Mouse (Mus musculus) erythroblast, adult 5-6 weeks (primary cell): Measurements from ENCODE around the gene Pvrig. TPM values are rescaled to one million over a fixed set of nuclear protein-coding genes. Genes with fewer than 3 reads are reported as not detected.
"Not testable (repeated sequence)": the region's sequence is repeated elsewhere in the genome, so short reads cannot be mapped to it uniquely, and the experiment has no call there.

Source experiments
- ATAC-seq: replicated peaks from 2 replicates; pipeline ENCODE4 v1.8.0; 2016; ENCODE audit warnings: moderate number of reproducible peaks, mild to moderate bottlenecking, moderate TSS enrichment, inconsistent platforms; ENCODE audit not compliant: poor library complexity, low FRiP score, severe bottlenecking
- total RNA-seq, 2 experiments: library from RNA; stranded (forward) in 1 of 2; stranded (reverse) in 1 of 2; fragments of 150-400 nt in 1 of 2; fragments of 200-764, 138-1000 nt in 1 of 2; gene quantifications; 2 replicates each; pipeline versions ENCODE4 v1.2.3 to v1.2.4; 2015 to 2017; ENCODE audit warnings: low replicate concordance in 2 of 2

Pvrig gene
- total RNA-seq (2015; ENCODE audit: low replicate concordance), result not detected in 2 replicates
- 0.17 TPM in 1 of 2 replicates, not detected in the other for total RNA-seq (2017; ENCODE audit: low replicate concordance)

DNA sequence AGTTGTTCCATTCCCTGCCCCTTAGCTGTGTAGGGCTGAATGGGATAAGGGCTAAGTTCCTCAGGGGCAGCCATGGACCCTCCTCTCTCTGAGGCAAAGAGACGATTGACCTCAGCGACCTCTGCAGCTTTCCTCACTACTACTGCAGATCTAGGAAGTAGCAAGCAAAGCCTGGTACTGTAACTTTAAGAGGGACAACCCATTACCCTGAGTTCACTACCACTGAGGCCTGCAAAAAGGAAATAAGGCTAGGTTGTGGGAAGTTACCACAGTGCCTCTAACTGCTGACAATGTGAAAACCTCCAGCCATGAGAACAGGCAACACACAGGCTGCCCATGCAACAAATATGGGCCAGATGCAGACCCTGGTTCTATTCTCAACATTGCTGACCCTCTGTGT lies at the start of gene Pvrig:
Gene Pvrig, plus strand, starts transcription at position 301 of the 400 bp plus-strand sequence.
- ATAC-seq, result no peak

- no peak for ATAC-seq
Measured at GRCm38 (mm10) chr5:138294158-138294557, 47.6 kb upstream of the Pvrig start.

DNA sequence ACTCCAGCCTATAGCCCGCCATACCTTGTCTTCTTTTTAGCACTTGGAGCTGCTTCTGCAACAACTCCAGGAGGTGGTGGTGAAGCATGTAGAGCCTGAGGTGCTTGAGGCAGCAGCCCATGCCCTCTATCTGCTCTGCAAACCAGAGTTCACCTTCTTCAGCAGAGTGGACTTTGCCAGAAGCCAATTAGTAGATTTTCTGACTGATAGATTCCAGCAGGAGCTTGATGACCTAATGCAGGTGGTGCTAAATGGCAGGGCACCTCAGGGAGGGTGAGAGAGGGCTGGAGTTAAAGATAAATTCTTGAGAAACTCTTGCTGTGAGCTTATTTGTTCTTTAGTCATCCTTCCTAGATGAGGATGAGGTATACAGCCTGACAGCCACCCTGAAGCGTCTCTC lies 42.1 kb upstream of the Pvrig start:
- ATAC-seq, result no peak

DNA sequence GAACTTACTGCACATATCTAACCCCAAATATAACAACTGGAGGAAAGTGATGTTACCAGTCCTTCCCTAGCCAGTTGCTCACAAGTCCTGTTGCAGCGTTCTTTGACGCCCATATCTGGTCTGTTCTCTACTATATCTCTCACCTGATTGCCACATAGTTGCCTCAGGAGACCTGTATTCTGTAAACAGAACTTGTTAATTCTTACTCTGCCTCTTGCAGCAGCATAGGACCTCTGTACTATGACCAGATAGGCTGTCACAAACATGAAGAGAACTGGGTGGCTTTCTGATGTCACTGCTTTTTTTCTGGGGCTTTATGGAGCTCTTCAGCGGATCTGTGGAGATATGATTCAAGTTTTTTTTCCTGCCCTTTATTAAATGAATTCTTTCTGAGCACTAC lies 29.0 kb upstream of the Pvrig start:
- ATAC-seq, result no peak

DNA sequence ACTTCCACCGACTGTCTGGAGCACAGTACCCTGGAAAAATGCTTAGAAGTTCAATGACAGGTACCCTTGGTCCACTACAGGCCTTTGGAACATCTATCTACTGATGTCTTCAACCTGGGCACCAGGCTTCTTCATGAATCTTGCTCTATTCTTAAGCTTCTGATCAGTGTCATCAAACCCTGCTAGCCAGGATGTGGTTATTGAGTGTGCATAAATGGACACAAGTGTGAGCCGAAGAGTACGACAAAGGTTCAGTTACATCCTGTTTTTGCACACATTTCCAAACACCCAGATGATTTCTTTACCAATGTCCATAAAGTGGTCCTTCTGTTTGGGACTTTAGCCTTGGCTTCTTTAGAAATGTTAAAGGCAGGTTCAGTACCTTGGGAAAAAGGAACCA lies 1.5 kb downstream of the Pvrig start:
- no peak for ATAC-seq

GRCm38 (mm10) chr5:138363208-138363607 lies 21.4 kb downstream of the Pvrig start:
- not testable (repeated sequence) for ATAC-seq

GRCm38 (mm10) chr5:138365347-138365746 lies 23.6 kb downstream of the Pvrig start:
- 0 out of 2 replicates have a peak, but pooled peaks have one; percentile 46 for ATAC-seq

Other genes with a start within 250 kb of the Pvrig start
- gene Zscan21, start 225.1 kb upstream of the Pvrig start, total RNA-seq (2015; ENCODE audit: low replicate concordance), result 3.8 and 9.2 TPM in 2 replicates
- gene Zscan21, start 225.1 kb upstream of the Pvrig start, total RNA-seq (2017; ENCODE audit: low replicate concordance), result 6.8 and 13.2 TPM in 2 replicates
- 0.77 TPM in 1 of 2 replicates, not detected in the other for gene Zfp113, start 186.2 kb upstream of the Pvrig start, total RNA-seq (2015; ENCODE audit: low replicate concordance)
- 2.6 and 5.4 TPM in 2 replicates for gene Zfp113, start 186.2 kb upstream of the Pvrig start, total RNA-seq (2017; ENCODE audit: low replicate concordance)
- 23.0 and 62.8 TPM in 2 replicates for gene Cops6, start 180.9 kb upstream of the Pvrig start, total RNA-seq (2015; ENCODE audit: low replicate concordance)
- gene Cops6, start 180.9 kb upstream of the Pvrig start, total RNA-seq (2017; ENCODE audit: low replicate concordance), result 17.0 and 19.7 TPM in 2 replicates
- gene Ap4m1, start 170.0 kb upstream of the Pvrig start, total RNA-seq (2015; ENCODE audit: low replicate concordance), result 4.8 and 5.6 TPM in 2 replicates
- gene Ap4m1, start 170.0 kb upstream of the Pvrig start, total RNA-seq (2017; ENCODE audit: low replicate concordance), result 7.9 and 12.5 TPM in 2 replicates
- gene Mcm7, start 169.5 kb upstream of the Pvrig start, total RNA-seq (2015; ENCODE audit: low replicate concordance), result 78.0 and 100 TPM in 2 replicates
- gene Mcm7, start 169.5 kb upstream of the Pvrig start, total RNA-seq (2017; ENCODE audit: low replicate concordance), result 155 and 180 TPM in 2 replicates
- gene Taf6, start 154.5 kb upstream of the Pvrig start, total RNA-seq (2015; ENCODE audit: low replicate concordance), result 10.6 and 16.9 TPM in 2 replicates
- 10.9 and 11.5 TPM in 2 replicates for gene Taf6, start 154.5 kb upstream of the Pvrig start, total RNA-seq (2017; ENCODE audit: low replicate concordance)
- gene Cnpy4, start 154.5 kb upstream of the Pvrig start, total RNA-seq (2015; ENCODE audit: low replicate concordance), result 7.3 and 12.1 TPM in 2 replicates
- gene Cnpy4, start 154.5 kb upstream of the Pvrig start, total RNA-seq (2017; ENCODE audit: low replicate concordance), result 6.3 and 13.1 TPM in 2 replicates
- 1.0 TPM in 1 of 2 replicates, not detected in the other for gene Mblac1, start 147.6 kb upstream of the Pvrig start, total RNA-seq (2015; ENCODE audit: low replicate concordance)
- gene Mblac1, start 147.6 kb upstream of the Pvrig start, total RNA-seq (2017; ENCODE audit: low replicate concordance), result 2.2 and 2.5 TPM in 2 replicates
- gene Nxpe5, start 116.1 kb upstream of the Pvrig start, total RNA-seq (2015; ENCODE audit: low replicate concordance), result not detected in 2 replicates
- not detected in 2 replicates for gene Nxpe5, start 116.1 kb upstream of the Pvrig start, total RNA-seq (2017; ENCODE audit: low replicate concordance)
- 34.5 and 63.6 TPM in 2 replicates for gene Lamtor4, start 86.5 kb upstream of the Pvrig start, total RNA-seq (2015; ENCODE audit: low replicate concordance)
- gene Lamtor4, start 86.5 kb upstream of the Pvrig start, total RNA-seq (2017; ENCODE audit: low replicate concordance), result 11.3 and 13.1 TPM in 2 replicates
- 9.0 and 16.9 TPM in 2 replicates for gene BC037034, start 77.9 kb upstream of the Pvrig start, total RNA-seq (2015; ENCODE audit: low replicate concordance)
- 10.5 and 20.8 TPM in 2 replicates for gene BC037034, start 77.9 kb upstream of the Pvrig start, total RNA-seq (2017; ENCODE audit: low replicate concordance)
- gene Gal3st4, start 69.1 kb upstream of the Pvrig start, total RNA-seq (2015; ENCODE audit: low replicate concordance), result not detected in 2 replicates
- not detected in 2 replicates for gene Gal3st4, start 69.1 kb upstream of the Pvrig start, total RNA-seq (2017; ENCODE audit: low replicate concordance)
- gene Gm43720, start 62.0 kb upstream of the Pvrig start, total RNA-seq (2015; ENCODE audit: low replicate concordance), result 0.21 TPM in 1 of 2 replicates, not detected in the other
- not detected in 2 replicates for gene Gm43720, start 62.0 kb upstream of the Pvrig start, total RNA-seq (2017; ENCODE audit: low replicate concordance)
- 2.9 TPM in 1 of 2 replicates, not detected in the other for gene Gpc2, start 62.0 kb upstream of the Pvrig start, total RNA-seq (2015; ENCODE audit: low replicate concordance)
- gene Gpc2, start 62.0 kb upstream of the Pvrig start, total RNA-seq (2017; ENCODE audit: low replicate concordance), result 1.7 TPM in 1 of 2 replicates, not detected in the other
- 9.0 and 25.7 TPM in 2 replicates for gene Stag3, start 61.7 kb upstream of the Pvrig start, total RNA-seq (2015; ENCODE audit: low replicate concordance)
- 5.6 and 10.9 TPM in 2 replicates for gene Stag3, start 61.7 kb upstream of the Pvrig start, total RNA-seq (2017; ENCODE audit: low replicate concordance)
- gene Zfp157, start 99.5 kb downstream of the Pvrig start, total RNA-seq (2015; ENCODE audit: low replicate concordance), result 3.6 and 6.0 TPM in 2 replicates
- gene Zfp157, start 99.5 kb downstream of the Pvrig start, total RNA-seq (2017; ENCODE audit: low replicate concordance), result 0.98 and 2.7 TPM in 2 replicates
- not detected in 2 replicates for gene 1700123K08Rik, start 222.8 kb downstream of the Pvrig start, total RNA-seq (2015; ENCODE audit: low replicate concordance)
- gene 1700123K08Rik, start 222.8 kb downstream of the Pvrig start, total RNA-seq (2017; ENCODE audit: low replicate concordance), result not detected in 2 replicates